In genomic region chr15:80011778-80012526, GRCm38 (mm10) we compare ENCODE assay signal across 8 mouse cellular contexts. TPM values are rescaled to one million over a fixed set of nuclear protein-coding genes. Genes with fewer than 3 reads are reported as not detected.
DNase-seq lines count a peak whose midpoint lies in the region; ATAC-seq and TF ChIP-seq lines count a peak whose summit lies in the region.

No protein-coding gene starts in this region.

- WGBS in embryonic facial prominence, embryonic 15.5 days, result 1% methylated on average over 51 of the region's 56 CpGs
- 2% methylated on average over 47 of the region's 56 CpGs for WGBS in hindbrain, embryonic 15.5 days
- 2% methylated on average over 56 of the region's 56 CpGs for WGBS in small intestine, adult 2 months

- H3K4me1 ChIP-seq in embryonic facial prominence, embryonic 15.5 days, result peaks cover 36% of the 10 kb centered on the region
- peaks cover 37% of the 10 kb centered on the region for H3K4me1 ChIP-seq in hindbrain, embryonic 15.5 days (replicated peaks)
- H3K4me1 ChIP-seq in small intestine, adult 2 months (ENCODE audit: control insufficient read depth, insufficient read depth, insufficient read length, low read length), result peaks cover 11% of the 10 kb centered on the region; the same call in 1 of the 2 replicates

- TF ChIP-seq CTCF in C2C12 (IDR thresholded peaks at IDR 0.05; ENCODE audit: control insufficient read depth, insufficient read depth, insufficient read length), result peak; percentile 52
- TF ChIP-seq CTCF in small intestine, adult 2 months (IDR thresholded peaks at IDR 0.05; ENCODE audit: extremely low read depth, insufficient read length, insufficient replicate concordance, low read depth, low read length), result peak; percentile 20; the same call in 1 of the 2 replicates

- no peaks in the 10 kb centered on the region for H3K27me3 ChIP-seq in C2C12 (ENCODE audit: control insufficient read depth, insufficient read depth, insufficient read length)
- peaks cover 75% of the 10 kb centered on the region for H3K27me3 ChIP-seq in embryonic facial prominence, embryonic 15.5 days
- H3K27me3 ChIP-seq in hindbrain, embryonic 15.5 days, result peaks cover 24% of the 10 kb centered on the region
- H3K27me3 ChIP-seq in small intestine, adult 2 months (ENCODE audit: control insufficient read depth, insufficient read depth, low read length), result peaks cover 25% of the 10 kb centered on the region

- H3K27ac ChIP-seq in embryonic facial prominence, embryonic 15.5 days (replicated peaks), result peak overlapping the region; percentile 52; the same call in 1 of the 2 replicates
- peak overlapping the region; percentile 80 for H3K27ac ChIP-seq in hindbrain, embryonic 15.5 days (replicated peaks)
- H3K27ac ChIP-seq in small intestine, adult 2 months (ENCODE audit: insufficient read depth, low read depth, low read length), result no peak overlapping the region

- peak overlapping the region; percentile 89 for H3K4me3 ChIP-seq in C2C12 (ENCODE audit: insufficient read depth, poor library complexity, severe bottlenecking)
- H3K4me3 ChIP-seq in embryonic facial prominence, embryonic 15.5 days (replicated peaks), result peak overlapping the region; percentile 55
- H3K4me3 ChIP-seq in hindbrain, embryonic 15.5 days, result peak overlapping the region; percentile 62
- peak overlapping the region; percentile 67 for H3K4me3 ChIP-seq in small intestine, adult 2 months (ENCODE audit: low read depth, low read length)

- peaks cover 25% of the 10 kb centered on the region for H3K36me3 ChIP-seq in C2C12 (ENCODE audit: control insufficient read depth, insufficient read depth)
- H3K36me3 ChIP-seq in embryonic facial prominence, embryonic 15.5 days, result no peaks in the 10 kb centered on the region
- no peaks in the 10 kb centered on the region for H3K36me3 ChIP-seq in hindbrain, embryonic 15.5 days
- no peaks in the 10 kb centered on the region for H3K36me3 ChIP-seq in small intestine, adult 2 months (ENCODE audit: control insufficient read depth, insufficient read depth, low read length)

- peak overlapping the region; percentile 99 for H3K4me2 ChIP-seq in embryonic facial prominence, embryonic 15.5 days (replicated peaks)
- H3K4me2 ChIP-seq in hindbrain, embryonic 15.5 days, result peak overlapping the region; percentile 95

- H3K79me2 ChIP-seq in C2C12 (ENCODE audit: control insufficient read depth, insufficient read depth), result peaks cover 76% of the 10 kb centered on the region

- H3K9ac ChIP-seq in embryonic facial prominence, embryonic 15.5 days, result peak overlapping the region; percentile 44
- peak overlapping the region; percentile 77 for H3K9ac ChIP-seq in hindbrain, embryonic 15.5 days

- peak; percentile 13; the same call in 1 of the 2 replicates for ATAC-seq in embryonic facial prominence, embryonic 15.5 days (ENCODE audit: insufficient number of reproducible peaks, low FRiP score, low TSS enrichment, low read depth)
- ATAC-seq in hindbrain, embryonic 15.5 days (ENCODE audit: low FRiP score, low read depth), result peak; percentile 78
- ATAC-seq in megakaryocyte-erythroid progenitor cell, adult 5-6 weeks (replicated peaks; ENCODE audit: low FRiP score, low TSS enrichment, poor library complexity, severe bottlenecking), result no peak

- H3K9me3 ChIP-seq in embryonic facial prominence, embryonic 15.5 days (replicated peaks), result no peaks in the 10 kb centered on the region
- H3K9me3 ChIP-seq in hindbrain, embryonic 15.5 days, result no peaks in the 10 kb centered on the region

- peak overlapping the region; percentile 88 for H3ac ChIP-seq in C2C12 (ENCODE audit: control insufficient read depth, insufficient read length, low read depth)

- TF ChIP-seq POLR2A in small intestine, adult 2 months (IDR thresholded peaks at IDR 0.05; ENCODE audit: low read depth, low read length), result no peak

- peak; percentile 49 for DNase-seq in adrenal gland, postnatal 10 days
- DNase-seq in left cerebral cortex, adult 18-20 months (ENCODE audit: low spot score in 2 of 2), result peak; percentile 87 to 91
- DNase-seq in mesoderm, embryonic 11.5 days (ENCODE audit: low read depth, low spot score), result peak; percentile 34

- H3K79me3 ChIP-seq in C2C12 (ENCODE audit: low read depth), result peaks cover 39% of the 10 kb centered on the region

TF ChIP-seq in C2C12, 6 proteins besides CTCF, POLR2A, EP300 and RAD21:
- TF ChIP-seq CEBPB (IDR thresholded peaks at IDR 0.05; ENCODE audit: low read depth), result no peak
- TF ChIP-seq MYOD1 (IDR thresholded peaks at IDR 0.05; ENCODE audit: control insufficient read depth, insufficient read length, low read depth), result peak; percentile 57
- peak; percentile 10 for TF ChIP-seq MAX (IDR thresholded peaks at IDR 0.05)
- TF ChIP-seq MYOG (IDR thresholded peaks at IDR 0.05; ENCODE audit: control insufficient read depth, extremely low read depth, insufficient read length), result no peak
- TF ChIP-seq FOSL1 (IDR thresholded peaks at IDR 0.05; ENCODE audit: insufficient read depth, low read length, poor library complexity, severe bottlenecking), result no peak
- TF ChIP-seq USF1 (IDR thresholded peaks at IDR 0.05; ENCODE audit: low read depth), result peak; percentile 59

RNA-seq across cellular contexts. Expression of gene Pdgfb, which starts 2.8 kb away (rescaled TPM):
- 27.2 TPM for polyA plus RNA-seq in C2C12 (2012; fragmentation: generic; extraction: Trizol)
- total RNA-seq in adrenal gland, postnatal 10 days (2021), result 10 to 100 TPM; 37.8 to 46.7 TPM
- polyA plus RNA-seq in embryonic facial prominence, embryonic 15.5 days (2015; fragmentation: Nextera tagmentation; extraction: Ambion mirVana), result 5.2 and 5.7 TPM in 2 replicates
- 5.7 and 5.8 TPM in 2 replicates for polyA plus RNA-seq in hindbrain, embryonic 15.5 days (2015; fragmentation: Nextera tagmentation; extraction: Ambion mirVana)
- 10 to 100 TPM; 28.5 to 37.6 TPM for total RNA-seq in left cerebral cortex, adult 18-20 months (2021)
- polyA plus RNA-seq in small intestine, adult 2 months (2012; rRNA removed), result 5.7 and 8.0 TPM in 2 replicates
- 0.39 and 0.99 TPM in 2 replicates for total RNA-seq in megakaryocyte-erythroid progenitor cell, adult 5-6 weeks (2014; fragmentation: Nextera tagmentation)
- 0.11 TPM in 1 of 2 replicates, not detected in the other for total RNA-seq in megakaryocyte-erythroid progenitor cell, adult 5-6 weeks (2017)

RNA-seq across cellular contexts. Expression of gene Cbx7, which starts 41.0 kb away (rescaled TPM):
- 5.9 TPM for polyA plus RNA-seq in C2C12 (2012; fragmentation: generic; extraction: Trizol)
- total RNA-seq in adrenal gland, postnatal 10 days (2021), result 10 to 100 TPM in 1 of 2 experiments, 1 to 10 TPM in 1; 8.1 to 11.1 TPM
- polyA plus RNA-seq in embryonic facial prominence, embryonic 15.5 days (2015; fragmentation: Nextera tagmentation; extraction: Ambion mirVana), result 3.1 and 4.6 TPM in 2 replicates
- polyA plus RNA-seq in hindbrain, embryonic 15.5 days (2015; fragmentation: Nextera tagmentation; extraction: Ambion mirVana), result 4.5 and 4.7 TPM in 2 replicates
- 10 to 100 TPM; 59.6 to 61.7 TPM for total RNA-seq in left cerebral cortex, adult 18-20 months (2021)
- polyA plus RNA-seq in small intestine, adult 2 months (2012; rRNA removed), result 9.9 and 32.8 TPM in 2 replicates
- total RNA-seq in megakaryocyte-erythroid progenitor cell, adult 5-6 weeks (2014; fragmentation: Nextera tagmentation), result 6.8 and 9.9 TPM in 2 replicates
- total RNA-seq in megakaryocyte-erythroid progenitor cell, adult 5-6 weeks (2017), result 2.5 and 4.4 TPM in 2 replicates

Comparison
In these comparisons a context has a peak if more than half of its experiments do, and no peak if none do; other contexts are left out.
1. DNase-seq: peak in every context shown above with its lines; median percentile 89 in left cerebral cortex, adult 18-20 months; 49 in adrenal gland, postnatal 10 days; 34 in mesoderm, embryonic 11.5 days.